Mouse (Mus musculus): ENCODE measurements around the gene Nmnat1. TPM values are rescaled to one million over a fixed set of nuclear protein-coding genes. Genes with fewer than 3 reads are reported as not detected.
"Not testable (repeated sequence)": the region's sequence is repeated elsewhere in the genome, so short reads cannot be mapped to it uniquely, and the experiment has no call there.

The Nmnat1 gene
- polyA plus RNA-seq, 1 experiment: not detected

DNA sequence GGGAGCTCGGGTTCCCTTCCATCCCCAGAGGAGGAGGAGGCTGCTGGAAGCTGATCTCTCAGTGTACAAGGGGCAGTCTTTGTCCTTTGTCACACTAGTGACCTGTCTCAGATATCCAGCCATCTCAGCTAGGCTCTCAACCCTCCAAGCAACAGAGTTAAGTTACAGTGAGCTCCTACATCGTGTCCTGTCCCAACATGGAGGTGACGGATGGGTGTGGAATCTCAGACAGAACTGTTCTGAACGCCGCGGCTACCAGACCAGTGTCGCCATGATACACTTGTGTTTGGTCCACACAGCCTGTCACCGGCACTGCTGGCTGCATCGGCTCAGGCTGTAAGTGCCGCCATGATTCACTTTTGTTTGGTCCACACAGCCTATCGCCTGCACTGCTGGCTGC, 7.9 kb downstream of the Nmnat1 start, which contains the start of gene Tmem274:
TSS of gene Tmem274 (plus strand) at position 301 of the 400 bp plus-strand sequence.
- Histone ChIP-seq H3K4me1 (ENCODE audit: control insufficient read depth, insufficient read depth, low read length) (no peaks in the 10 kb centered on the region), H3K4me3 (ENCODE audit: insufficient read depth, low read depth, low read length) (no peak within 1 kb of the TSS), H3K27ac (ENCODE audit: insufficient read depth, low read depth, low read length) (no peak within 1 kb of the TSS)
- WGBS: 88% methylated on average over 11 of the region's 11 CpGs
- TF ChIP-seq CTCF (IDR thresholded peaks at IDR 0.05; ENCODE audit: insufficient read depth, low read depth, low read length): no peak
- TF ChIP-seq POLR2A (IDR thresholded peaks at IDR 0.05; ENCODE audit: insufficient read depth, low read depth, low read length): no peak

DNA sequence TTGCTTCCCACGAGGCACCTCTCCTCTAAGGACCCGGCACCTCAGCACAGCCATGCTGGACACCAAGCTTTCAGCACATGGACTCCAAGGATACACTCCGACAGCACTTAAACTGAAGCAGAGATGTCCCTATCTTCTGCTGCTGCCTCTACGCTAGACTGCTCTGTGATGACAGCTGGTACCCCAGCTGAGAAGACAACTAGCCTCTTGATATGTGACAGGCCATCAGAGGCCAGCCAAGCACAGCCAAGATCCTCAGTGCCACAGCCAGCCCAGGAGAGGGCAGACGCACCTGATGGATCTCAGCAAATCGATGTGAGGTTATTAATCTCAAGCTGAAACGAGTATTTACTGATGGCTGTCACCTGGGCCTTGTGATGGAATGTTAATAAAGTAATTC, 9.9 kb downstream of the Nmnat1 start:
- no peak overlapping the region for H3K4me3 ChIP-seq (ENCODE audit: insufficient read depth, low read depth, low read length)
- no peak for TF ChIP-seq CTCF (IDR thresholded peaks at IDR 0.05; ENCODE audit: insufficient read depth, low read depth, low read length)
- TF ChIP-seq POLR2A (IDR thresholded peaks at IDR 0.05; ENCODE audit: insufficient read depth, low read depth, low read length): no peak
- H3K27ac ChIP-seq (ENCODE audit: insufficient read depth, low read depth, low read length): no peak overlapping the region
- H3K4me1 ChIP-seq (ENCODE audit: control insufficient read depth, insufficient read depth, low read length): no peaks in the 10 kb centered on the region
- 83% methylated on average over 7 of the region's 7 CpGs for WGBS

DNA sequence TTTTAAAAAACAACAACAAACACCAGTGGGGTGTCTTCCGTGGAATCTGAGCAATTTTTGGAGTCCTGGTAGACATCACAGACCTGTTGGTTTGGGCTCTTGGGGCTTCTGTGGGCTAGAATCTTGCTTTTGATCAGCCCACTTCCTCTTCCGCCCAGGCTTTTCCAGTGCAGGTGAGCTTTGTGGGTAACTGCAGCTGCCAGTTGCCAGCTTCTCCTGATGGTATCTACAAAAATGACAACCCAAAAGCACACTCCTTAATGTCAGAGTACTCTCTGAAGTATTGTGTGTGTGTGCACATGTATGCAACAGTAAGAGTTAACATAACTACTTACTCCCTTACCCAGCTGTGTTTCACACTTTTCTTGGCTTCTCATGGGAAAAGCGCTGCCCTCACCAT, 15.4 kb downstream of the Nmnat1 start:
- Histone ChIP-seq H3K27ac (ENCODE audit: insufficient read depth, low read depth, low read length) (no peak overlapping the region), H3K4me3 (ENCODE audit: insufficient read depth, low read depth, low read length) (no peak overlapping the region), H3K4me1 (ENCODE audit: control insufficient read depth, insufficient read depth, low read length) (no peaks in the 10 kb centered on the region)
- 94% methylated on average over 3 of the region's 3 CpGs for WGBS
- no peak for TF ChIP-seq POLR2A (IDR thresholded peaks at IDR 0.05; ENCODE audit: insufficient read depth, low read depth, low read length)
- TF ChIP-seq CTCF (IDR thresholded peaks at IDR 0.05; ENCODE audit: insufficient read depth, low read depth, low read length): no peak

DNA sequence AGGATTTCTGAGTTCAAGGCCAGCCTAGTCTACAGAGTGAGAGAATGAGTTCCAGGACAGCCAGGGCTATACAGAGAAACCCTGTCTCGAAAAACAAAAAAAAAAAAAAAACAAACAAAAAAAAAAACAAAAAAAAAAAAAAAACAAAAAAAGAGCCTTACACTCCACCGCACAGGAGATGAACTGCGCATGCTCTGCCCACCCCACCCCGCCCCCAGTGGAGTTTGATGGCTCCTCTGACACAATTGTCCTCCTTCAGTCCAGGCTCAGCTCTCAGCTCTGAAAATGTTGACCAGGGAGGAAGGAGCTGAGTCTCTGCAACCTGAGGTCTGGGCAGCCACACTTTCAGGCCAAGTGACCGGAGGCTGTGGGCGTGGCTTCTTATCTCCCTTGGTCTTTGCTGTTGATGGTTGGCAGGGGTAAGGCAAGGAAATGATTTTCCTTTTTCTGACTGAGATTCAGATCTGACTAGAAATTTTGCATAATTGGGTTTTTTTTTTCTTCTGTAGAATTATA, 21.5 kb downstream of the Nmnat1 start:
- 79% methylated on average over 6 of the region's 6 CpGs for WGBS
- TF ChIP-seq POLR2A (IDR thresholded peaks at IDR 0.05; ENCODE audit: insufficient read depth, low read depth, low read length): no peak
- TF ChIP-seq CTCF (IDR thresholded peaks at IDR 0.05; ENCODE audit: insufficient read depth, low read depth, low read length): no peak
- Histone ChIP-seq H3K4me1 (ENCODE audit: control insufficient read depth, insufficient read depth, low read length) (no peaks in the 10 kb centered on the region), H3K4me3 (ENCODE audit: insufficient read depth, low read depth, low read length) (no peak overlapping the region), H3K27ac (ENCODE audit: insufficient read depth, low read depth, low read length) (no peak overlapping the region)

DNA sequence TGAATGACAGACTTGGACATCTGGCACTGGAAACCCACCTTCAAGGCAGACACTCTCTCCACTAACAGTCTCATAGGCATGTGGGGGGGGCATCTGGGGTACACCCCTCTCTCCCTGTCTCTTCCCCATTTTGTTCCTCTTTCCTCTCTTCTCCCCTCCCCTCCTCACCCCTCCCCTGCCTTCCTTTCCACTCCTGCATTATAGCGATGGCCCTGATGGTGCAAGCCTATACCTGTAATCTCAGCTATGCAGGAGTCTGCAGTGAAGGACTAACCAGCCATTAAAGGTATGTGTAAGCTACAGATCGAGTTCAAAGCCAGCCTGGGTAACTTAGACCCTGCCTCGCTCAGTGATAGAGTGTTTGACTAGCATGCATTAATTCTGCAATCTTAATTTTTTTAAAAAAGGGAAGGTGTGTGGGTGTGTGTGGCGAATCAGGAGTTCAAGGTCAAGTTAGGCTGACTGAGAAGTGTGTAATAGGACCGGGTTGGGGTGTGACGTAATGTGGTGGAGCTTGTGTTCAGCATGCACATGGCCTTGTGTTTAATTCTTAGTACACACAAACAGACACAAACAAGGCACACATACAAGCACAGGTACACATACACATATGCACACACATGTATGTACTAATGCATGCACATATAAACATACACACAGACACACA, 22.6 kb downstream of the Nmnat1 start:
- TF ChIP-seq POLR2A (IDR thresholded peaks at IDR 0.05; ENCODE audit: insufficient read depth, low read depth, low read length) (no peak), CTCF (IDR thresholded peaks at IDR 0.05; ENCODE audit: insufficient read depth, low read depth, low read length) (no peak)
- WGBS: 88% methylated on average over 6 of the region's 6 CpGs
- Histone ChIP-seq H3K27ac (ENCODE audit: insufficient read depth, low read depth, low read length) (no peak overlapping the region), H3K4me1 (ENCODE audit: control insufficient read depth, insufficient read depth, low read length) (no peaks in the 10 kb centered on the region), H3K4me3 (ENCODE audit: insufficient read depth, low read depth, low read length) (no peak overlapping the region)

DNA sequence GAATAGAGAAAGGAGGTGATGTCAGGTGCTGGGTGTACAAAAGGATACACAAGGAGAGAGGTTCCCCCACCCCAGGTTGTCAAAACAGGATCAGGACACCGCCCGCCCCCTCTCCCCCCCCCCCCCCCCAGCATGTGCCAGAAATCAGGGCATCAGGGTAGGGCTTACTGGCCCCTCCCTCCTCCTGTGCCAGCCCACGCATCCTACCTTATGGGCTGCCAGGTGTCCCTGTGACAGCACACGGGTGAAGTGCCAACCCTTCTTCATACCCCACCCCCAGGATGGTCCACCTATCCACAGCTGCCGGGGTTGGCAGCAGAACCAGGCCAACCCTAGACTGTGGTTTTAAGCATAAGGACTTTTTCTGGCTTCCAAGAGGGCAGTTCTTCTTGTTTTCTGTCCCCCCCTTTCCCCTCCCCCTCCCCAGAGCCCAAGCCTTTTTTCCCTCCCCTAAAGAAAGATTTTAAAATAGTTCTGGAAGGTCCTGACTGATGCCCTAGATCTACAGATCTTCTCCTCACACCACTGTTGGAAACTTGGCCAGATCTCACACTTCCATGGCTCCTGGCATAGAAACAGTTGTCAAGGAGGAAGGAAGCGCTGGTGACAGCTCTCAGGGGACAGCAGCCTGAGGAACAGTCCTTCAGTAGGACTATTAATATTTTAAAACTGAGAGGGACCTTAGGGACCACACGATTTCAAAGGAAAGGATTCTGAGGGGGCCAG, 23.3 kb downstream of the Nmnat1 start:
- no peak overlapping the region for H3K4me3 ChIP-seq (ENCODE audit: insufficient read depth, low read depth, low read length)
- 68% methylated on average over 7 of the region's 7 CpGs for WGBS
- TF ChIP-seq CTCF (IDR thresholded peaks at IDR 0.05; ENCODE audit: insufficient read depth, low read depth, low read length): no peak
- no peak for TF ChIP-seq POLR2A (IDR thresholded peaks at IDR 0.05; ENCODE audit: insufficient read depth, low read depth, low read length)
- H3K4me1 ChIP-seq (ENCODE audit: control insufficient read depth, insufficient read depth, low read length): no peaks in the 10 kb centered on the region
- no peak overlapping the region for H3K27ac ChIP-seq (ENCODE audit: insufficient read depth, low read depth, low read length)

DNA sequence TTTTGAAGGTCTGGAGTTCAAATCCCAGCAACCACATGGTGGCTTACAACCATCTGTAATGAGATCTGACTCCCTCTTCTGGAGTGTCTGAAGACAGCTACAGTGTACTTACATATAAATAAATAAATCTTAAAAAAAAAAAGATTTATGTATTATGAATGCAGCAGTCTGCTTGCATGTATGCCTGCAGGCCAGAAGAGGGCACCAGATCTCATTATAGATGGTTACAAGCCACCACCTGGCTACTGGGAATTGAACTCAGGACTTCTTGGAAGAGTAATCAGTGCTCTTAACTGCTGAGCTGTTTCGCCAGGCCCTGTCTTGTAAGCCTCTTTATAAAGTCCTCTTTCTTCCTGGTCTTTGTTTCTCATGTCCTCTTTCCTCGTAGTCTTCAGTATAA, 24.5 kb downstream of the Nmnat1 start:
- H3K4me3 ChIP-seq (ENCODE audit: insufficient read depth, low read depth, low read length); H3K4me1 ChIP-seq (ENCODE audit: control insufficient read depth, insufficient read depth, low read length); H3K27ac ChIP-seq (ENCODE audit: insufficient read depth, low read depth, low read length): not testable (repeated sequence)
- WGBS: 95% methylated on average over 2 of the region's 2 CpGs

DNA sequence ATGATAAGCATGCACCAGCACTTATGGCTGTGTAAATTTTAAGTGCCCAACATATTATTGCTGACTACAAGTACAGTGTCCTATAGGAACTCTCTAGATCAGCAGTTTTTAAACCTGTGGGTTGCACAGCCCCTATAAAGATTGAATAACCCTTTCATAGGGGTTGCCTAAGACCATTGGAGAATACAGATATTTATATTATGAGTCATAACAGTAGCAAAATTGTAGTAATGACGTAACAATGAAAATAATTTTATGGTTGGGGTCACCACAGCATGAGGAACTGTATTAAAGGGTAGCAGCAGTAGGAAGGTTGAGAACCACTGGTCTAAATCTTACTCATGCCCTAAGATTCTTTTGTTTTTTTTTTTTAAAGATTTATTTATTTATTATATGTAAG, 25.6 kb downstream of the Nmnat1 start:
- H3K27ac ChIP-seq (ENCODE audit: insufficient read depth, low read depth, low read length): no peak overlapping the region
- no peaks in the 10 kb centered on the region for H3K4me1 ChIP-seq (ENCODE audit: control insufficient read depth, insufficient read depth, low read length)
- WGBS: 92% methylated on average over 1 of the region's 1 CpGs
- no peak overlapping the region for H3K4me3 ChIP-seq (ENCODE audit: insufficient read depth, low read depth, low read length)
- TF ChIP-seq CTCF (IDR thresholded peaks at IDR 0.05; ENCODE audit: insufficient read depth, low read depth, low read length) (no peak), POLR2A (IDR thresholded peaks at IDR 0.05; ENCODE audit: insufficient read depth, low read depth, low read length) (no peak)

DNA sequence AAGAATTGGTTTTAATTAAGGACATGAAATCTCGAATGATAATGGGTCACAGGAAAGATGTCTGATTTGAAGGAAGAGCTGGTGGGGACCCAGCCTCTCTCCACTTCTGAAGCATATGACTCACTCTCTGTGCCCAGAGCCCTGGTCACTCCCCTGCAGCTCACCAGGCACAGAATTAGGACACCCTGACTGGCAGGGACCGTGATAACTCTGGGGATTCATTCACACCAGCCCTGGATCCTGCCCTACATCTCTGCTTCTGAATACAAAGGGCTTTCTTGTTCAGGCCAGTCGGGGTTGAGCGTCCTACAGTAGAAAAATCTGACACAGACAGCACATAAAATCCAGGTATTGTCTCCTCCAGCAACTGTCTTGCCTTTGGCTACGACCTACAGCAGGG, 26.5 kb downstream of the Nmnat1 start:
- Histone ChIP-seq H3K4me1 (ENCODE audit: control insufficient read depth, insufficient read depth, low read length) (no peaks in the 10 kb centered on the region), H3K27ac (ENCODE audit: insufficient read depth, low read depth, low read length) (no peak overlapping the region), H3K4me3 (ENCODE audit: insufficient read depth, low read depth, low read length) (no peak overlapping the region)
- 49% methylated on average over 5 of the region's 5 CpGs for WGBS
- TF ChIP-seq CTCF (IDR thresholded peaks at IDR 0.05; ENCODE audit: insufficient read depth, low read depth, low read length) (no peak), POLR2A (IDR thresholded peaks at IDR 0.05; ENCODE audit: insufficient read depth, low read depth, low read length) (no peak)
